Mouse (Mus musculus): ENCODE results near the gene Unc79.

DNA sequence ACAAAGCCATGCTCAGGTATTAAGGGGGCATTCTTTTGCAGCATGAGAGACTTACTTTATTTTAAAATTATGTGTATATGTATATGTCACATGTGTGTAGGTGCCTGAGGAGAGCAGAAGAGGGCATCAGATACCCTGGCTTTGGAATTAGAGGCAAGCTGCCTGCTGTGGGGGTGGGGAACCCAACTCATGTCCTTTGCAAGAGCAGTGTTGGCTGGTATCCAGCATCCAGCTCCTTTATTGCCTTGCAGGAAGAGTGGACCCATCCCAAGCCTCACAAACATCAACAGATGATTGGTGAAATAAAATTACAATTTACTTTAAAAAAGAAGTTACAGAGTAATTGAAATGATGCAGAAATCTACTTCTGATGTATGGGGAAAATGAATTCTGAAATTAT, 36.7 kb downstream of the Unc79 start:
- no peak for TF ChIP-seq CTCF (IDR thresholded peaks at IDR 0.05; ENCODE audit: control insufficient read depth, insufficient read depth, insufficient replicate concordance, low read depth, low read length)
- no peak for TF ChIP-seq POLR2A (IDR thresholded peaks at IDR 0.05; ENCODE audit: control insufficient read depth, low read depth, low read length)
